Mouse (Mus musculus): ENCODE measurements around the gene Adk. TPM values are rescaled to one million over a fixed set of nuclear protein-coding genes. Genes with fewer than 3 reads are reported as not detected.

Adk gene
- polyA plus RNA-seq, 1 experiment from 2014 or later, result 475 TPM

DNA sequence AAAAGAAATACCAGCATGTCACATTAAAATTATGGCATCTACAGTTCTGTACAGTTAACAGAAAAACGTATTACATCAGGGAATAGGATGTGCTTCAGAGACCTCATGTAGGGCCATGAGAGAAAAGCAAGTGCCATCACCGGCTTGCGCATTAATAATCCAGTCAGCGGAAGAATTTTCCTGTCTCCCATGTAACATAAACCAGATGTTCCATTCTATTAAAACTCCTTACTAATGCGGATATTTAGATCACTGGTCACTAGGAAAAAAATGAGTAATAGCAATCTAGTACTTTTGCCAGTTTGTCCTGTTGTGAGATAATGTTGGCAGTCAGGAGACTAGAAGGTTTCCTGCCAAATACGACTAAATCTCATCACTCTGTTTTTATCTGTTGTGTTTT, 139.6 kb downstream of the Adk start:
- H3K4me3 ChIP-seq (ENCODE audit: low read depth, low read length), result no peak overlapping the region
- H3K27ac ChIP-seq (ENCODE audit: low read depth), result no peak overlapping the region
- H3K4me1 ChIP-seq (ENCODE audit: insufficient read depth), result peaks cover 7% of the 10 kb centered on the region; the same call in 1 of the 2 replicates
- H3K4me2 ChIP-seq (ENCODE audit: low read depth, low read length), result no peak overlapping the region
- H3K9me3 ChIP-seq (ENCODE audit: low read length), result no peaks in the 10 kb centered on the region
- ATAC-seq, result no peak
- no peaks in the 10 kb centered on the region for H3K27me3 ChIP-seq (ENCODE audit: insufficient read depth, low read length)
- DNase-seq, result no peak
- TF ChIP-seq CTCF (IDR thresholded peaks at IDR 0.05; ENCODE audit: low read depth), result no peak
- TF ChIP-seq EP300 (IDR thresholded peaks at IDR 0.05; ENCODE audit: low read depth), result no peak
- no peaks in the 10 kb centered on the region for H3K36me3 ChIP-seq (replicated peaks; ENCODE audit: insufficient read depth, low read length)
- 74% methylated on average over 6 of the region's 6 CpGs for WGBS (ENCODE audit: insufficient replicate concordance)
- no peak overlapping the region for H3K9ac ChIP-seq (replicated peaks)

DNA sequence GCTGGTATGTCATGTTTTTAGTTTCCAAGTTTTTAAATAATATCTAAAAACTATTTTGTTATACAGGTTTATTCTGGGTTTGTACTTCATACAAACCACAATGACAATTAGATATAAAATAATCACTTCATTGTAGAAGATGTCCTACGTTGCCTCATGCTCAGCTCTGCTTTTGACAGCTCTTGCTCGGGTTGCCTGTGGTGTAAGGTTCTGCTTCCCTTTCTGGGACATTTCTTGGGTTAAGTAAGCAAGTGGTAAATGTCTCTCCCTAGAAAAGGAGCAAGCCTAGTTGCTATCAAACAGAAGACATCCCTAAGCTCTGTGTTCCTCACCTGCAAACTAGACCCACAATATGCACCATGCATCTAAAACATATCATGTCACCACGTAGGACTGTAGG, 140.4 kb downstream of the Adk start:
- 79% methylated on average over 3 of the region's 3 CpGs for WGBS (ENCODE audit: insufficient replicate concordance)
- DNase-seq, result no peak

DNA sequence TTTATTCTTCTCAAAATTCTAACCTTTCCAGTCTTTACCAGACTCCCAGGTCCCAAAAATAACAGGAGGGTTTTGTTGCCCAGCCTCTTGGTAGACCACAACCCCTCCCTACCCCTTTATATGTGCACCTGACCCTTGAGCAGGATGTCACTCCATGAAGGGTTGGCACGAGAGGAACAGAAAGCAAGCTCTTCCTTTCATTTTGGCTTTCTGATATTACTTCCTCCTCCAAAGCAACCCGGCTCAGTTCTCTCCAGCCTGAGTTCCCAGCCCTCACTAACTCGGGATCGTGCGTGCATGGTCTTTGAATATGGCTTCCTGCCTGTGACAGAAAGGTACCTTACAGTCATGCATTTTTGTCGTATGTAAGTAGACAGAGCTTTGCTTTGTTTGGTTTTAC, 142.0 kb downstream of the Adk start:
- H3K27me3 ChIP-seq (ENCODE audit: insufficient read depth, low read length), result no peaks in the 10 kb centered on the region
- peak overlapping the region; percentile 39 for H3K4me2 ChIP-seq (ENCODE audit: low read depth, low read length)
- no peak overlapping the region for H3K4me3 ChIP-seq (ENCODE audit: low read depth, low read length)
- no peak for TF ChIP-seq EP300 (IDR thresholded peaks at IDR 0.05; ENCODE audit: low read depth)
- no peak for TF ChIP-seq CTCF (IDR thresholded peaks at IDR 0.05; ENCODE audit: low read depth)
- no peaks in the 10 kb centered on the region for H3K36me3 ChIP-seq (replicated peaks; ENCODE audit: insufficient read depth, low read length)
- 30% methylated on average over 6 of the region's 6 CpGs for WGBS (ENCODE audit: insufficient replicate concordance)
- ATAC-seq (no peak), DNase-seq (no peak)
- no peak overlapping the region for H3K9ac ChIP-seq (replicated peaks)
- H3K4me1 ChIP-seq (ENCODE audit: insufficient read depth), result peaks cover 7% of the 10 kb centered on the region; the same call in 1 of the 2 replicates
- no peaks in the 10 kb centered on the region for H3K9me3 ChIP-seq (ENCODE audit: low read length)
- no peak overlapping the region for H3K27ac ChIP-seq (ENCODE audit: low read depth)

More for the DNA sequence above, 140.4 kb downstream of the Adk start:
- Histone ChIP-seq H3K27me3 (ENCODE audit: insufficient read depth, low read length) (no peaks in the 10 kb centered on the region), H3K4me2 (ENCODE audit: low read depth, low read length) (no peak overlapping the region), H3K4me1 (ENCODE audit: insufficient read depth) (peaks cover 7% of the 10 kb centered on the region; the same call in 1 of the 2 replicates), H3K36me3 (replicated peaks; ENCODE audit: insufficient read depth, low read length) (no peaks in the 10 kb centered on the region), H3K4me3 (ENCODE audit: low read depth, low read length) (no peak overlapping the region), H3K9me3 (ENCODE audit: low read length) (no peaks in the 10 kb centered on the region), H3K9ac (replicated peaks) (no peak overlapping the region), H3K27ac (ENCODE audit: low read depth) (no peak overlapping the region)
- no peak for TF ChIP-seq EP300 (IDR thresholded peaks at IDR 0.05; ENCODE audit: low read depth)
- TF ChIP-seq CTCF (IDR thresholded peaks at IDR 0.05; ENCODE audit: low read depth), result no peak
- no peak for ATAC-seq

DNA sequence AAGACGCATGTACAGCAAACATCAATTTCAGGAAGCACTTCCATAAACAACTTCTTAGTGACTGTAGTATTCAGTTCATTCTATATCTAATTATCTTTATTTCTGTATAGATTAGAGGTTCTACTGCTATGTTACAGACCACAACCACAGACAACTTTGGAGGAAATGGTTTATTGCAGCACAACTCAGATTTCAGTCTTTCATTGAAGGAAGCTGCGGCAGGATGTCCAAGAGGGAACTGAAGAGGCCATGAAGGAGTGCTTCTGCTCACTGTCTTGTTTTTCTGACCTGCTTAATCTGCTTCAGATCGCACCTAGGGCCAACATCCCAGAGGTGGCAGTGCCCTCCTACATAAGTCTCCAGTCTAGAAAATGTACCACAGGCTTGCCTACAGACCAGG, 148.5 kb downstream of the Adk start:
- H3K9me3 ChIP-seq (ENCODE audit: low read length), result no peaks in the 10 kb centered on the region
- TF ChIP-seq CTCF (IDR thresholded peaks at IDR 0.05; ENCODE audit: low read depth), result no peak
- no peak for TF ChIP-seq EP300 (IDR thresholded peaks at IDR 0.05; ENCODE audit: low read depth)
- H3K4me2 ChIP-seq (ENCODE audit: low read depth, low read length), result no peak overlapping the region
- H3K4me3 ChIP-seq (ENCODE audit: low read depth, low read length), result no peak overlapping the region
- H3K9ac ChIP-seq (replicated peaks), result no peak overlapping the region
- H3K36me3 ChIP-seq (replicated peaks; ENCODE audit: insufficient read depth, low read length), result no peaks in the 10 kb centered on the region
- no peaks in the 10 kb centered on the region for H3K4me1 ChIP-seq (ENCODE audit: insufficient read depth)
- ATAC-seq (no peak), DNase-seq (no peak)
- H3K27me3 ChIP-seq (ENCODE audit: insufficient read depth, low read length), result no peaks in the 10 kb centered on the region
- 52% methylated on average over 3 of the region's 3 CpGs for WGBS (ENCODE audit: insufficient replicate concordance)
- H3K27ac ChIP-seq (ENCODE audit: low read depth), result no peak overlapping the region

DNA sequence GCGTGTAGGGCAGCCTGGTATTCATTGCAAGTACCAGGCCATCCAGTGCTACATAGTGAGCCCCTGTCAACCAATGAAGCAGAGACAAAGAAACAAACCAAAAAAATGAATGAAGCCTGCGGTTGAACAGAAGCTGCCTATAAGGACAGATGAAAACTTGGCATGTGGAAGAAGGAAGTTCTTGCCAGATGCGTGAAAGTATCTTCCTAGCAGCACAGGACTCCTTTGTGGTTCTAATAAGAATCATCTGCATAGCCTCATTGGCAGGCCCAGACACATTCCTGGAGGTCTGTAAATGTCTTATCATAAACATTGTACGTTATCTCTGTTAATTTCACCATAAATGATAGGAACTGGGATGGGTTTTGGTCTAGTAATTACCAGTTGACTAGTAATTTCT, 154.1 kb downstream of the Adk start:
- WGBS (ENCODE audit: insufficient replicate concordance), result 86% methylated on average over 4 of the region's 4 CpGs
- Histone ChIP-seq H3K36me3 (replicated peaks; ENCODE audit: insufficient read depth, low read length) (peaks cover 3% of the 10 kb centered on the region), H3K9me3 (ENCODE audit: low read length) (no peaks in the 10 kb centered on the region), H3K9ac (replicated peaks) (no peak overlapping the region), H3K4me1 (ENCODE audit: insufficient read depth) (no peaks in the 10 kb centered on the region), H3K27ac (ENCODE audit: low read depth) (no peak overlapping the region), H3K27me3 (ENCODE audit: insufficient read depth, low read length) (no peaks in the 10 kb centered on the region), H3K4me3 (ENCODE audit: low read depth, low read length) (no peak overlapping the region), H3K4me2 (ENCODE audit: low read depth, low read length) (no peak overlapping the region)
- ATAC-seq, result no peak
- no peak for DNase-seq
- TF ChIP-seq CTCF (IDR thresholded peaks at IDR 0.05; ENCODE audit: low read depth) (no peak), EP300 (IDR thresholded peaks at IDR 0.05; ENCODE audit: low read depth) (no peak)

DNA sequence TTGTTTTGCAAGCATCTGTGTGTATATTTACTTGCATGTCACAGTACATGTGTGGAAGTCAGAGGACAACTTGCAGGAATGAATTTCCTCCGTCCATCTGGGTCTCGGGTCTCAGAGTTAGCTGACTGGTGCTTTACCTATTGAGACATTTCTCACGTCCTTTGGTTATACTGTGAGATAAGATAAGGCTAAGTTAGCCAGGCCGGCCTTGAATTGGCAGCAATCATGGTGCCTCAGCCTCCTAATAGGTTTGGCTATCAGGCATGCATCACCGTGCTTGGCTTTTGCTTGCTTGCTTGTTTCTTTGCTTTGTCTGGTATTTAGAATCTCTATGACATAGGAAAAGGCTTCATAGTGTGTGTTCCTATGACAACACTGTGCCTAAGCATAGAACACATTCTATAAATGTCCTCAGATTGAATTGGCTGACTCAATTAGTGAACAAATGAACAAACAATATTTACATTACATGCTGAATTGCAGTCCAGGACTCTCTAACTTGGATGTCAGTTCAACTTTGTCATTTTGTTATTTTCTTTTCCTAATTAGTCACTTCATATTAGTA, 169.3 kb downstream of the Adk start:
- DNase-seq, result no peak
- H3K4me1 ChIP-seq (ENCODE audit: insufficient read depth), result no peaks in the 10 kb centered on the region
- no peak overlapping the region for H3K4me2 ChIP-seq (ENCODE audit: low read depth, low read length)
- 39% methylated on average over 5 of the region's 5 CpGs for WGBS (ENCODE audit: insufficient replicate concordance)
- no peaks in the 10 kb centered on the region for H3K9me3 ChIP-seq (ENCODE audit: low read length)
- H3K27me3 ChIP-seq (ENCODE audit: insufficient read depth, low read length), result no peaks in the 10 kb centered on the region
- no peak for ATAC-seq
- H3K27ac ChIP-seq (ENCODE audit: low read depth), result no peak overlapping the region
- no peaks in the 10 kb centered on the region for H3K36me3 ChIP-seq (replicated peaks; ENCODE audit: insufficient read depth, low read length)
- no peak overlapping the region for H3K9ac ChIP-seq (replicated peaks)
- TF ChIP-seq EP300 (IDR thresholded peaks at IDR 0.05; ENCODE audit: low read depth) (no peak), CTCF (IDR thresholded peaks at IDR 0.05; ENCODE audit: low read depth) (no peak)
- H3K4me3 ChIP-seq (ENCODE audit: low read depth, low read length), result no peak overlapping the region

DNA sequence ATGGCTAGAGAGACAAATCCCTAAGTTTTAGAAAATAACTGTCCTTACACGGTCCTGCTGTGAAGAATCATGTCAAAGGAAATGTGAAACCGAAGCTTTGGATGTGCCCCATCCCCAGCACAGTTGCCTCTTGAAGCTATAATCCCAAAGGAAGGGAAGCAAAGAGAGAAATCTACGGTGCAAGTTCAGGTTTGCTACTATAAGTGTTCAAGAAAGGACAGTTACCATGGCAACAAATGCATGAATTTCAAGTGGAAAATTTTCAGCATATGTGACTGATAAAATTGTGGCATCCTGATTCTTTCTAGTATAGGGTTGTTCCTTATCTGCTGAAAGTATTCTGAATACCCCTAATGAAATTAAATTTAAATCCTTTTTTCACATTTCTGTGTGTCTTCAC, 169.8 kb downstream of the Adk start:
- no peak overlapping the region for H3K4me2 ChIP-seq (ENCODE audit: low read depth, low read length)
- TF ChIP-seq EP300 (IDR thresholded peaks at IDR 0.05; ENCODE audit: low read depth) (no peak), CTCF (IDR thresholded peaks at IDR 0.05; ENCODE audit: low read depth) (no peak)
- ATAC-seq, result no peak
- no peaks in the 10 kb centered on the region for H3K4me1 ChIP-seq (ENCODE audit: insufficient read depth)
- no peak overlapping the region for H3K9ac ChIP-seq (replicated peaks)
- H3K9me3 ChIP-seq (ENCODE audit: low read length), result no peaks in the 10 kb centered on the region
- WGBS (ENCODE audit: insufficient replicate concordance), result 87% methylated on average over 3 of the region's 3 CpGs
- no peaks in the 10 kb centered on the region for H3K27me3 ChIP-seq (ENCODE audit: insufficient read depth, low read length)
- DNase-seq, result no peak
- H3K4me3 ChIP-seq (ENCODE audit: low read depth, low read length), result no peak overlapping the region
- no peak overlapping the region for H3K27ac ChIP-seq (ENCODE audit: low read depth)
- H3K36me3 ChIP-seq (replicated peaks; ENCODE audit: insufficient read depth, low read length), result no peaks in the 10 kb centered on the region
